Mouse (Mus musculus): ENCODE measurements at regions not wholly inside any gene's neighbourhood (a gene's known extent, or its start where the extent isn't known, plus 50 kb on each side); places are given as distances from the start of the nearest gene placed in this dataset.

DNA sequence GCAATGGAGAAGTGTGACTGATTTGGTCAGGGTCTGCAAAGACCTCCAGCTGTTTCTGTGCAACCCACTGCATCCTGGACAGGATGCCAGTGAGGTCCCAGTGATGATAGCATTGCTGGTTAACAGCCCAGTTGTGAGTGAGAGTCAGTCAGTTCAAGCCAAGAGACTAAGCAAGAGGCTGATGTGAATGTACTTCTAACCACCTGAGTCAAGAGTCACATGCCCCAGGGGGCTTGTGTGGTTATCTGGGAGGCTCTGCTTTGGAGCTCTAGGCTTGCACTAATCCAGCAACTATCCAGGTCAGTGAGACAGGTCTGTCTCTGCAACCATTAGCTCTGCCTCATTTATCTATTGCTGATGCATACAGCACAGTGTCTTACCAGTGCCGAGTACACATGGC is 55.5 kb upstream of the Irf2bp2 start:
- no peak for ATAC-seq (replicated peaks; ENCODE audit: low FRiP score, poor library complexity, severe bottlenecking)

DNA sequence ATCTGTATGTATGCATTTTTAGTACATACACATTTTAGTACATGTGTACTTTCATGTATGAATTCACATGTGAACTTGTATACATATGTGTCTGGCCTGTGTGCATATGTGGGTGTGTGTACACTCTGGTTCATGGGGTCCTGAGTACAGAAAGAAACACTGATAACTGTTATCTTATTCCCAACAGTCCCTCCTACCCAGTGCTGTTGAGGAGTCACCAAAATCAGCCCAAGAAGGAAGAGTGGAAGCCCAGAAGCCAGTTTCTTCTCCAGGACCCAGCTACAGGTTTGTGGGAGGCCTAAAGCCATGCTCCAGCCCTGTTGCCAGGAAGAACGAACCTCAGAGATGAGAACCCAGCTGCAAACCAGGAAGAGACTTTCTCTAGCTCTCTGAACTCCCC is 53.6 kb upstream of the Irf2bp2 start:
- ATAC-seq (replicated peaks; ENCODE audit: low FRiP score, poor library complexity, severe bottlenecking), result no peak

DNA sequence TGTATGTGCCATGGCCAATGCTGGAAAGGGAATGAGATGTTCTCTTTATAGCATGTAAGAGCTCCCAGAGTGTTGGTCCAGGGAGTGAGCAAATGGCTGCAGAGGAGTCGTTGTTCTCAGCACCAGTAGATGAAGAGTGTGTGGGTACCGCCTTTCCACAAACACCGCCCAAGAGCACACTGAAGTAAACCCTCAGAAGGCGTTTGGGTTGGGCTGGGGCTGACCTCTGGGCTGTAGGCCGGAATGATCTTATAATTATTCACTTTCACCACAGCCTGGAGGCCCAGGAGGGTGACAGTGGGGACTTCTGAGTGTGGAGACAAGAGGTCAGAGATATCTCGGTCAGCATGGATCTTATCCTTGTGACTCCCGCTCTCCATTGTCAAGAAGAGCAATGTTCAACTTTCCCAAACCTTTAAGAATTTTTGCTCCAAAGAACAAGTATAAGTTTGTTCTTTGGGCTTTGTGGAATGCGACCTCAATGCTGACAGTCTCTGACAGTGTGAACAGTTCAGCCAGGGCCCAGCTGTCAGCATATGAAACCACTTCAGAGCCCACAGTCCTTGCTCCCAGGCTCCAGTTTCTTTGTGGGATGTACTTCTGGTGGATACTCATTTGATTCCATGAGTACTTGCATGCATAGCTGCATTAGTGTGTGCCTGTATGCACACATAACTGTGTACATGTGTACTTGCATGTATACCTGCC is 53.0 kb upstream of the Irf2bp2 start:
- no peak for ATAC-seq (replicated peaks; ENCODE audit: low FRiP score, poor library complexity, severe bottlenecking)

DNA sequence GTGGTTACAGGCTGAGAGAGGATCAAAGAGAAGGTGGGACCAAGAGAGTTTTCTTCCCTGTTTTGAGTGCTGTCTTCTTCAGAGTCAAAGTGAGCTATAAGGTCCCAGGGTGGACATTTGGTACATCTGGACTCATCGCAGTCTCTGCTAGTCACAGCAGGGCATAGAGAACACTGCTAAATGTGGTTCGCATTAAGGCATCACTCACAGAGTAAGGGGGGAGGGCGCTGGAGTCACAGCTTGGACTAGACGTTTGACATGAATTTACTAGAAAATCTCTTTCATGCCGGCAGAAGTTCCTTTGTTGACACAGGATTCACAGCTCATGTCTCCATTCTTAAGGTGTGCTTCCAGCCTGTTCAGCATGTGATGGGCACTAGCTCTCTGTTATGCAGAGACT is 50.4 kb upstream of the Irf2bp2 start:
- no peak for ATAC-seq (replicated peaks; ENCODE audit: low FRiP score, poor library complexity, severe bottlenecking)

All from erythroid progenitor cell, adult 5-6 weeks (primary cell).